Mouse (Mus musculus): ENCODE data around the gene Tex46.

GRCm38 (mm10) chr4:136652528-136652910 lies 42.3 kb downstream of the Tex46 start:
- TF ChIP-seq EP300 (IDR thresholded peaks at IDR 0.05; ENCODE audit: insufficient read depth, low read depth, low read length) (no peak), CTCF (IDR thresholded peaks at IDR 0.05; ENCODE audit: low read depth, low read length) (no peak)

All from ES-Bruce4 (cell line).